Comparison of ENCODE assay signal across 11 mouse cellular contexts in the genomic region with DNA sequence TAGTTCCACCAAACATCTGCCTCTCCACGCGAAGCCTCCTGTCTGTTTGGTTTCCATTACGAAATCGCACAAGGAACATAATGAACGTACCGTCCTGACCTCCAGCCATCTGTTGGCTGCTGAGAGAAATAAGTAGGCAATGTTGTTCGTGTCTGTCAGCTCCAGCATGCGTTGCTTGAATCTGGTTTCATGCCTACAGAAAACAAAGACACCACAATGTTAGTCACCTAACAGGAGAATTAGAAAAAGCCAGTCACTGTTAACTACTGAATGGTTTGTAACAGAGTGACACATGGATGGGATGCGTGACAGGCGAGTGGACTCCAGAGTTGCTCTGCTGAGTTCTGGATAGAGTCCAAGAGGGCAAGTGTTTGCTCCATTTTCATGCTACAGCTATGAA. TPM values are rescaled to one million over a fixed set of nuclear protein-coding genes. Genes with fewer than 3 reads are reported as not detected.
A peak's percentile ranks its signal among the peaks of the same experiment; 100 is the strongest.
DNase-seq lines count a peak whose midpoint lies in the region; ATAC-seq and TF ChIP-seq lines count a peak whose summit lies in the region.
"Had no signal": no experiment of that assay in that cellular context is flagged by ENCODE, and none has a peak within 500 bp of the region (broad histone marks: within the 10 kb centered on the region; RNA-seq: fewer than 3 reads in every experiment).

No protein-coding gene starts in this region.

- no peak overlapping the region for H3K9ac ChIP-seq in liver, postnatal 0 days (replicated peaks)
- H3K9ac ChIP-seq: neural tube, embryonic 15.5 days had no signal

- H3K36me3 ChIP-seq in liver, postnatal 0 days (replicated peaks; ENCODE audit: insufficient read depth, low read length): no peaks in the 10 kb centered on the region
- H3K36me3 ChIP-seq: neural tube, embryonic 15.5 days had no signal

- no peak for TF ChIP-seq CTCF in liver, postnatal 0 days (IDR thresholded peaks at IDR 0.05; ENCODE audit: low read depth)

- no peaks in the 10 kb centered on the region for H3K9me3 ChIP-seq in liver, postnatal 0 days (ENCODE audit: low read length)
- H3K9me3 ChIP-seq: neural tube, embryonic 15.5 days had no signal

- no peaks in the 10 kb centered on the region for H3K27me3 ChIP-seq in liver, postnatal 0 days (ENCODE audit: insufficient read depth, low read length)
- H3K27me3 ChIP-seq: neural tube, embryonic 15.5 days had no signal

- whole genome bisulfite sequencing in liver, postnatal 0 days (ENCODE audit: insufficient replicate concordance): 48% methylated on average over 10 of the region's 10 CpGs

- no peaks in the 10 kb centered on the region for H3K4me1 ChIP-seq in liver, postnatal 0 days (ENCODE audit: insufficient read depth)
- H3K4me1 ChIP-seq: neural tube, embryonic 15.5 days had no signal

- H3K27ac ChIP-seq in liver, postnatal 0 days (ENCODE audit: low read depth): peak overlapping the region; percentile 44
- H3K27ac ChIP-seq: neural tube, embryonic 15.5 days had no signal

- H3K4me3 ChIP-seq in liver, postnatal 0 days (ENCODE audit: low read depth, low read length): no peak overlapping the region
- H3K4me3 ChIP-seq: neural tube, embryonic 15.5 days had no signal

- H3K4me2 ChIP-seq in liver, postnatal 0 days (ENCODE audit: low read depth, low read length): no peak overlapping the region
- H3K4me2 ChIP-seq: neural tube, embryonic 15.5 days had no signal

- peak; percentile 44; the same call in 1 of the 2 replicates for TF ChIP-seq EP300 in liver, postnatal 0 days (IDR thresholded peaks at IDR 0.05; ENCODE audit: low read depth)

- peak; percentile 10 for DNase-seq in gastrocnemius, adult 18-20 months (ENCODE audit: low spot score)
- DNase-seq in gastrocnemius, adult 8-10 months (ENCODE audit: low spot score in 2 of 2): no peak
- peak; percentile 28 for DNase-seq in liver, postnatal 0 days
- no peak for DNase-seq in liver
- DNase-seq in lung, postnatal 25 days (ENCODE audit: low spot score): peak; percentile 59
- DNase-seq in adrenal gland, postnatal 25 days: no peak
- DNase-seq in right cerebral cortex, postnatal 25 days: no peak
- DNase-seq: gastrocnemius, postnatal 14 days; thymus, postnatal 36 days had no signal

- peak; percentile 88 for ATAC-seq in liver, postnatal 0 days
- ATAC-seq in granulocyte monocyte progenitor cell, adult 5-6 weeks (replicated peaks; ENCODE audit: poor library complexity, severe bottlenecking): peak; percentile 22; the same call in 1 of the 2 replicates

RNA-seq across cellular contexts. Expression of gene Kcnj8, which starts 42.9 kb away (rescaled TPM):
- total RNA-seq in gastrocnemius, adult 18-20 months (2021): 1 to 10 TPM; 4.3 to 7.4 TPM
- total RNA-seq in gastrocnemius, adult 8-10 months (2022): 1 to 10 TPM; 2.9 to 9.0 (median 6.3) TPM
- polyA plus RNA-seq in liver, postnatal 0 days (2015; fragmentation: Nextera tagmentation; extraction: Ambion mirVana): 5.6 and 6.2 TPM in 2 replicates
- total RNA-seq in granulocyte monocyte progenitor cell, adult 5-6 weeks (2014; fragmentation: Nextera tagmentation): not detected in 2 replicates
- not detected in 2 replicates for total RNA-seq in granulocyte monocyte progenitor cell, adult 5-6 weeks (2017)
- 9.6 and 11.3 TPM in 2 replicates for total RNA-seq in adrenal gland, postnatal 25 days (2021)

Comparison
In these comparisons a context has a peak if more than half of its experiments do, and no peak if none do; other contexts are left out.
1. DNase-seq: peak in gastrocnemius, adult 18-20 months (single experiment), liver, postnatal 0 days (single experiment) and lung, postnatal 25 days (single experiment); none in gastrocnemius, adult 8-10 months (0 of 2), liver (single experiment), adrenal gland, postnatal 25 days (single experiment) and right cerebral cortex, postnatal 25 days (single experiment).